Mouse (Mus musculus) hindbrain, embryonic 13.5 days (tissue): ENCODE measurements around the gene Stat5b. TPM values are rescaled to one million over a fixed set of nuclear protein-coding genes. Genes with fewer than 3 reads are reported as not detected.

Experiments
- ATAC-seq: fragments of 200-750 bp; cut with Nextera tagmentation; 2 replicates; pipeline ENCODE4 v1.8.0; 2017; ENCODE audit warnings: moderate TSS enrichment; ENCODE audit not compliant: low FRiP score
- H3K27ac ChIP-seq: fragments of 300-500 bp; sonication (generic); 2 replicates; pipeline ENCODE4 v1.5.1; 2015; ENCODE audit warnings: inconsistent platforms, mild to moderate bottlenecking, moderate library complexity
- H3K27me3 ChIP-seq: fragments of 300-500 bp; sonication (generic); 2 replicates; pipeline ENCODE4 v1.6.1; 2015; ENCODE audit warnings: mild to moderate bottlenecking, inconsistent platforms
- H3K36me3 ChIP-seq: fragments of 300-500 bp; sonication (generic); 2 replicates; pipeline ENCODE4 v1.6.1; 2015; ENCODE audit warnings: mild to moderate bottlenecking, inconsistent platforms
- H3K4me1 ChIP-seq: fragments of 300-500 bp; sonication (generic); replicated peaks from 2 replicates; pipeline ENCODE4 v1.6.1; 2015; ENCODE audit warnings: inconsistent platforms
- H3K4me2 ChIP-seq: fragments of 300-500 bp; sonication (generic); 2 replicates; pipeline ENCODE4 v1.6.1; 2015; ENCODE audit warnings: inconsistent platforms, mild to moderate bottlenecking, moderate library complexity
- H3K4me3 ChIP-seq: fragments of 300-500 bp; sonication (generic); 2 replicates; pipeline ENCODE4 v1.5.1; 2015; ENCODE audit warnings: mild to moderate bottlenecking, inconsistent platforms
- H3K9ac ChIP-seq: fragments of 300-500 bp; sonication (generic); 2 replicates; pipeline ENCODE4 v1.6.1; 2015; ENCODE audit warnings: mild to moderate bottlenecking, inconsistent platforms
- H3K9me3 ChIP-seq: fragments of 300-500 bp; sonication (generic); 2 replicates; pipeline ENCODE4 v1.6.1; 2016; ENCODE audit warnings: inconsistent platforms
- WGBS: fragments of 180-500 bp; shearing (Covaris S2); methylation state at CpG from one replicate; pipeline ENCODE4 v1.1.7; 2015; 5-methylcytosine and 5-hydroxymethylcytosine counted together
- polyA plus RNA-seq: library from polyadenylated mRNA; unstranded; fragments of >200 nt; fragmentation: Nextera tagmentation; extraction: Ambion mirVana; gene quantifications from 2 replicates; pipeline ENCODE4 v1.2.1, GENCODE M21; 2015

The Stat5b gene
- polyA plus RNA-seq, 1 experiment from 2014 or later, result 14.1 TPM

- H3K9me3 ChIP-seq, result no peaks in the 10 kb centered on the region
- no peak overlapping the region for H3K9ac ChIP-seq
- no peaks in the 10 kb centered on the region for H3K27me3 ChIP-seq
- ATAC-seq, result no peak
- H3K4me3 ChIP-seq, result no peak overlapping the region
- no peaks in the 10 kb centered on the region for H3K36me3 ChIP-seq
- H3K4me1 ChIP-seq, result peaks cover 4% of the 10 kb centered on the region; the same call in 1 of the 2 replicates
- no peak overlapping the region for H3K4me2 ChIP-seq
- 85% methylated on average over 10 of the region's 10 CpGs for WGBS
- no peak overlapping the region for H3K27ac ChIP-seq
Measured at GRCm38 (mm10) chr11:100831396-100831795, 19.1 kb downstream of the Stat5b start.

GRCm38 (mm10) chr11:100829691-100830090 is 20.8 kb downstream of the Stat5b start:
- 82% methylated on average over 12 of the region's 12 CpGs for WGBS
- Histone ChIP-seq H3K27me3 (no peaks in the 10 kb centered on the region), H3K36me3 (no peaks in the 10 kb centered on the region), H3K4me3 (no peak overlapping the region), H3K9me3 (no peaks in the 10 kb centered on the region), H3K9ac (no peak overlapping the region), H3K4me1 (peaks cover 4% of the 10 kb centered on the region; the same call in 1 of the 2 replicates), H3K4me2 (no peak overlapping the region), H3K27ac (no peak overlapping the region)
- ATAC-seq, result no peak

GRCm38 (mm10) chr11:100828676-100829151 is 21.8 kb downstream of the Stat5b start:
- H3K9me3 ChIP-seq, result no peaks in the 10 kb centered on the region
- no peak for ATAC-seq
- H3K4me3 ChIP-seq, result no peak overlapping the region
- WGBS, result 66% methylated on average over 10 of the region's 10 CpGs
- H3K4me2 ChIP-seq, result no peak overlapping the region
- peaks cover 4% of the 10 kb centered on the region; the same call in 1 of the 2 replicates for H3K4me1 ChIP-seq
- H3K9ac ChIP-seq, result no peak overlapping the region
- no peaks in the 10 kb centered on the region for H3K36me3 ChIP-seq
- H3K27ac ChIP-seq, result peak overlapping the region; percentile 36; the same call in 1 of the 2 replicates
- H3K27me3 ChIP-seq, result no peaks in the 10 kb centered on the region

GRCm38 (mm10) chr11:100826161-100826866 is 24.2 kb downstream of the Stat5b start:
- no peaks in the 10 kb centered on the region for H3K27me3 ChIP-seq
- H3K4me3 ChIP-seq, result no peak overlapping the region
- no peak overlapping the region for H3K27ac ChIP-seq
- WGBS, result 87% methylated on average over 13 of the region's 13 CpGs
- H3K4me1 ChIP-seq, result peaks cover 4% of the 10 kb centered on the region; the same call in 1 of the 2 replicates
- H3K9ac ChIP-seq, result no peak overlapping the region
- H3K36me3 ChIP-seq, result no peaks in the 10 kb centered on the region
- no peaks in the 10 kb centered on the region for H3K9me3 ChIP-seq
- ATAC-seq, result no peak
- H3K4me2 ChIP-seq, result no peak overlapping the region

- 86% methylated on average over 9 of the region's 9 CpGs for WGBS
- Histone ChIP-seq H3K9me3 (no peaks in the 10 kb centered on the region), H3K27me3 (no peaks in the 10 kb centered on the region), H3K9ac (no peak overlapping the region), H3K4me2 (no peak overlapping the region), H3K4me3 (no peak overlapping the region), H3K27ac (no peak overlapping the region), H3K36me3 (no peaks in the 10 kb centered on the region), H3K4me1 (peaks cover 4% of the 10 kb centered on the region; the same call in 1 of the 2 replicates)
- ATAC-seq, result no peak
Measured at GRCm38 (mm10) chr11:100825451-100825850, 25.1 kb downstream of the Stat5b start.

GRCm38 (mm10) chr11:100824496-100824895 is 26.0 kb downstream of the Stat5b start:
- Histone ChIP-seq H3K27me3 (no peaks in the 10 kb centered on the region), H3K4me3 (no peak overlapping the region), H3K36me3 (no peaks in the 10 kb centered on the region), H3K9me3 (no peaks in the 10 kb centered on the region), H3K4me2 (no peak overlapping the region), H3K4me1 (peaks cover 4% of the 10 kb centered on the region; the same call in 1 of the 2 replicates), H3K27ac (no peak overlapping the region), H3K9ac (no peak overlapping the region)
- no peak for ATAC-seq
- 90% methylated on average over 7 of the region's 7 CpGs for WGBS

- no peak overlapping the region for H3K9ac ChIP-seq
- H3K9me3 ChIP-seq, result no peaks in the 10 kb centered on the region
- H3K4me1 ChIP-seq, result peaks cover 4% of the 10 kb centered on the region; the same call in 1 of the 2 replicates
- H3K36me3 ChIP-seq, result no peaks in the 10 kb centered on the region
- H3K27ac ChIP-seq, result no peak overlapping the region
- ATAC-seq, result no peak
- H3K27me3 ChIP-seq, result no peaks in the 10 kb centered on the region
- no peak overlapping the region for H3K4me3 ChIP-seq
- H3K4me2 ChIP-seq, result no peak overlapping the region
- 76% methylated on average over 8 of the region's 8 CpGs for WGBS
Measured at GRCm38 (mm10) chr11:100823543-100824313, 26.8 kb downstream of the Stat5b start.

GRCm38 (mm10) chr11:100822365-100822764 is 28.2 kb downstream of the Stat5b start:
- Histone ChIP-seq H3K4me2 (no peak overlapping the region), H3K4me3 (no peak overlapping the region), H3K27me3 (no peaks in the 10 kb centered on the region), H3K9me3 (no peaks in the 10 kb centered on the region), H3K9ac (no peak overlapping the region), H3K27ac (no peak overlapping the region), H3K4me1 (peaks cover 6% of the 10 kb centered on the region), H3K36me3 (no peaks in the 10 kb centered on the region)
- ATAC-seq, result no peak
- WGBS, result 83% methylated on average over 12 of the region's 12 CpGs

- WGBS, result 94% methylated on average over 13 of the region's 13 CpGs
- H3K27ac ChIP-seq, result no peak overlapping the region
- H3K27me3 ChIP-seq, result no peaks in the 10 kb centered on the region
- H3K4me3 ChIP-seq, result no peak overlapping the region
- no peaks in the 10 kb centered on the region for H3K9me3 ChIP-seq
- H3K9ac ChIP-seq, result no peak overlapping the region
- H3K36me3 ChIP-seq, result no peaks in the 10 kb centered on the region
- H3K4me1 ChIP-seq, result peaks cover 11% of the 10 kb centered on the region
- no peak for ATAC-seq
- H3K4me2 ChIP-seq, result no peak overlapping the region
Measured at GRCm38 (mm10) chr11:100821605-100822220, 28.8 kb downstream of the Stat5b start.

GRCm38 (mm10) chr11:100820047-100820446 is 30.5 kb downstream of the Stat5b start:
- no peak overlapping the region for H3K27ac ChIP-seq
- no peak for ATAC-seq
- no peak overlapping the region for H3K9ac ChIP-seq
- H3K4me1 ChIP-seq, result peaks cover 12% of the 10 kb centered on the region
- H3K4me3 ChIP-seq, result no peak overlapping the region
- 88% methylated on average over 8 of the region's 8 CpGs for WGBS
- no peaks in the 10 kb centered on the region for H3K36me3 ChIP-seq
- no peaks in the 10 kb centered on the region for H3K9me3 ChIP-seq
- H3K4me2 ChIP-seq, result no peak overlapping the region
- H3K27me3 ChIP-seq, result no peaks in the 10 kb centered on the region

- Histone ChIP-seq H3K4me3 (no peak overlapping the region), H3K9me3 (no peaks in the 10 kb centered on the region), H3K4me1 (peaks cover 12% of the 10 kb centered on the region), H3K4me2 (no peak overlapping the region), H3K9ac (no peak overlapping the region), H3K27ac (no peak overlapping the region), H3K36me3 (no peaks in the 10 kb centered on the region), H3K27me3 (no peaks in the 10 kb centered on the region)
- ATAC-seq, result no peak
- WGBS, result 93% methylated on average over 16 of the region's 16 CpGs
Measured at GRCm38 (mm10) chr11:100819626-100820025, 30.9 kb downstream of the Stat5b start.

- no peak for ATAC-seq
- Histone ChIP-seq H3K4me1 (peaks cover 12% of the 10 kb centered on the region), H3K4me2 (no peak overlapping the region), H3K27me3 (no peaks in the 10 kb centered on the region), H3K9me3 (no peaks in the 10 kb centered on the region), H3K9ac (no peak overlapping the region), H3K36me3 (no peaks in the 10 kb centered on the region), H3K27ac (no peak overlapping the region), H3K4me3 (no peak overlapping the region)
- 81% methylated on average over 8 of the region's 8 CpGs for WGBS
Measured at GRCm38 (mm10) chr11:100819048-100819447, 31.5 kb downstream of the Stat5b start.
